Comparison of ENCODE assay signal across 9 mouse cellular contexts in genomic region chr4:121040323-121040722, GRCm38 (mm10). TPM values are rescaled to one million over a fixed set of nuclear protein-coding genes. Genes with fewer than 3 reads are reported as not detected.
DNase-seq lines count a peak whose midpoint lies in the region; ATAC-seq lines count a peak whose summit lies in the region.
"Had no signal": no experiment of that assay in that cellular context is flagged by ENCODE, and none has a peak within 500 bp of the region (broad histone marks: within the 10 kb centered on the region; RNA-seq: fewer than 3 reads in every experiment).

No protein-coding gene starts in this region.

- H3K36me3 ChIP-seq in kidney, embryonic 14.5 days (ENCODE audit: control insufficient read depth, insufficient read depth, low read length), result no peaks in the 10 kb centered on the region
- H3K36me3 ChIP-seq in forebrain, embryonic 11.5 days (ENCODE audit: control insufficient read depth, insufficient read depth, low read length), result no peaks in the 10 kb centered on the region
- H3K36me3 ChIP-seq in limb, embryonic 10.5 days, result no peaks in the 10 kb centered on the region
- H3K36me3 ChIP-seq in neural tube, embryonic 13.5 days, result 0 out of 2 replicates have a peak, but pooled peaks cover 3% of the 10 kb centered on the region

- WGBS in kidney, embryonic 14.5 days, result 64% methylated on average over 14 of the region's 14 CpGs
- WGBS in forebrain, embryonic 11.5 days, result 63% methylated on average over 14 of the region's 14 CpGs
- WGBS in limb, embryonic 10.5 days, result 58% methylated on average over 14 of the region's 14 CpGs
- 61% methylated on average over 14 of the region's 14 CpGs for WGBS in neural tube, embryonic 13.5 days

- H3K4me1 ChIP-seq in kidney, embryonic 14.5 days (ENCODE audit: control insufficient read depth, insufficient read depth, low read length), result 0 out of 2 replicates have a peak, but pooled peaks cover 7% of the 10 kb centered on the region
- peaks cover 10% of the 10 kb centered on the region for H3K4me1 ChIP-seq in forebrain, embryonic 11.5 days (replicated peaks; ENCODE audit: control insufficient read depth, insufficient read depth, low read length)
- H3K4me1 ChIP-seq in limb, embryonic 10.5 days, result peaks cover 32% of the 10 kb centered on the region
- H3K4me1 ChIP-seq in neural tube, embryonic 13.5 days (replicated peaks), result peaks cover 42% of the 10 kb centered on the region

- no peaks in the 10 kb centered on the region for H3K9me3 ChIP-seq in kidney, embryonic 14.5 days (ENCODE audit: control insufficient read depth, low read length)
- H3K9me3 ChIP-seq in forebrain, embryonic 11.5 days (ENCODE audit: control insufficient read depth, low read length), result no peaks in the 10 kb centered on the region
- no peaks in the 10 kb centered on the region for H3K9me3 ChIP-seq in limb, embryonic 10.5 days (replicated peaks)
- no peaks in the 10 kb centered on the region for H3K9me3 ChIP-seq in neural tube, embryonic 13.5 days

- no peak overlapping the region for H3K27ac ChIP-seq in kidney, embryonic 14.5 days (ENCODE audit: low read depth, low read length)
- H3K27ac ChIP-seq in forebrain, embryonic 11.5 days (ENCODE audit: low read depth, low read length), result no peak overlapping the region
- peak overlapping the region; percentile 84; the same call in 1 of the 2 replicates for H3K27ac ChIP-seq in limb, embryonic 10.5 days
- H3K27ac ChIP-seq in neural tube, embryonic 13.5 days (replicated peaks), result peak overlapping the region; percentile 88

- no peak for ATAC-seq in kidney, embryonic 14.5 days (ENCODE audit: low FRiP score, low TSS enrichment)
- ATAC-seq in forebrain, embryonic 11.5 days (replicated peaks; ENCODE audit: low FRiP score), result no peak
- 0 out of 2 replicates have a peak, but pooled peaks have one; percentile 9 for ATAC-seq in neural tube, embryonic 13.5 days (ENCODE audit: low read depth)
- no peak for ATAC-seq in inflammation-experienced regulatory T-cells, adult 6 months
- ATAC-seq: Patski had no signal

- no peak overlapping the region for H3K9ac ChIP-seq in kidney, embryonic 14.5 days (ENCODE audit: low read depth, low read length)
- peak overlapping the region; percentile 50; the same call in 1 of the 2 replicates for H3K9ac ChIP-seq in forebrain, embryonic 11.5 days (ENCODE audit: low read length)
- H3K9ac ChIP-seq in neural tube, embryonic 13.5 days, result peak overlapping the region; percentile 70

- peak overlapping the region; percentile 46 for H3K4me3 ChIP-seq in kidney, embryonic 14.5 days (ENCODE audit: low read length)
- peak overlapping the region; percentile 32; the same call in 1 of the 2 replicates for H3K4me3 ChIP-seq in forebrain, embryonic 11.5 days (ENCODE audit: low read depth, low read length)
- H3K4me3 ChIP-seq in limb, embryonic 10.5 days, result peak overlapping the region; percentile 53
- peak overlapping the region; percentile 41 for H3K4me3 ChIP-seq in neural tube, embryonic 13.5 days

- DNase-seq in kidney, postnatal 10 days, result no peak
- no peak for DNase-seq in forebrain, embryonic 11.5 days (ENCODE audit: low spot score)
- no peak for DNase-seq in limb, embryonic 10.5 days (ENCODE audit: low spot score)
- DNase-seq in retina, embryonic 14.5 days (ENCODE audit: low spot score), result no peak
- no peak for DNase-seq in frontal cortex, adult 2 months (ENCODE audit: extremely low spot score in 1 of 2, low spot score in 1 of 2)

- H3K27me3 ChIP-seq in kidney, embryonic 14.5 days (ENCODE audit: control insufficient read depth, insufficient read depth, low read length), result peaks cover 19% of the 10 kb centered on the region
- H3K27me3 ChIP-seq in forebrain, embryonic 11.5 days (ENCODE audit: control insufficient read depth, insufficient read depth, low read length), result peaks cover 18% of the 10 kb centered on the region
- H3K27me3 ChIP-seq in limb, embryonic 10.5 days (ENCODE audit: low read depth, poor library complexity, severe bottlenecking), result peaks cover 39% of the 10 kb centered on the region
- peaks cover 25% of the 10 kb centered on the region for H3K27me3 ChIP-seq in neural tube, embryonic 13.5 days

- H3K4me2 ChIP-seq in kidney, embryonic 14.5 days (replicated peaks; ENCODE audit: low read depth, low read length), result peak overlapping the region; percentile 77
- H3K4me2 ChIP-seq in forebrain, embryonic 11.5 days (ENCODE audit: low read depth, low read length, severe bottlenecking), result no peak overlapping the region
- H3K4me2 ChIP-seq in neural tube, embryonic 13.5 days, result peak overlapping the region; percentile 65

RNA-seq across cellular contexts. Expression of gene Col9a2, which starts 1.1 kb away (rescaled TPM):
- 1.7 and 3.2 TPM in 2 replicates for polyA plus RNA-seq in kidney, embryonic 14.5 days (2014; fragmentation: Nextera tagmentation; extraction: Ambion mirVana)
- polyA plus RNA-seq in forebrain, embryonic 11.5 days (2014; fragmentation: Nextera tagmentation; extraction: Ambion mirVana), result 3.4 and 3.5 TPM in 2 replicates
- polyA plus RNA-seq in limb, embryonic 10.5 days (2016; fragmentation: Nextera tagmentation; extraction: Ambion mirVana), result 1.1 and 9.1 TPM in 2 replicates
- polyA plus RNA-seq in neural tube, embryonic 13.5 days (2015; fragmentation: Nextera tagmentation; extraction: Ambion mirVana), result 17.7 and 24.4 TPM in 2 replicates
- polyA plus RNA-seq in inflammation-experienced regulatory T-cells, adult 6 months (2017; shearing (Covaris generic)), result not detected
- 5.8 and 7.2 TPM in 2 replicates for polyA plus RNA-seq in frontal cortex, adult 2 months (2012; rRNA removed)

RNA-seq across cellular contexts. Expression of gene Smap2, which starts 23.3 kb away (rescaled TPM):
- polyA plus RNA-seq in kidney, embryonic 14.5 days (2014; fragmentation: Nextera tagmentation; extraction: Ambion mirVana), result 13.5 and 20.2 TPM in 2 replicates
- 17.1 and 18.9 TPM in 2 replicates for polyA plus RNA-seq in forebrain, embryonic 11.5 days (2014; fragmentation: Nextera tagmentation; extraction: Ambion mirVana)
- 14.2 and 14.3 TPM in 2 replicates for polyA plus RNA-seq in limb, embryonic 10.5 days (2016; fragmentation: Nextera tagmentation; extraction: Ambion mirVana)
- 42.0 and 42.4 TPM in 2 replicates for polyA plus RNA-seq in neural tube, embryonic 13.5 days (2015; fragmentation: Nextera tagmentation; extraction: Ambion mirVana)
- 10 to 100 TPM; 39.3 to 42.2 (median 40.5) TPM for polyA plus RNA-seq in inflammation-experienced regulatory T-cells, adult 6 months (2017; shearing (Covaris generic))
- 96.8 and 103 TPM in 2 replicates for polyA plus RNA-seq in frontal cortex, adult 2 months (2012; rRNA removed)

RNA-seq across cellular contexts. Expression of gene Zmpste24, which starts 57.7 kb away (rescaled TPM):
- 20.6 and 28.5 TPM in 2 replicates for polyA plus RNA-seq in kidney, embryonic 14.5 days (2014; fragmentation: Nextera tagmentation; extraction: Ambion mirVana)
- 25.5 TPM in 2 replicates for polyA plus RNA-seq in forebrain, embryonic 11.5 days (2014; fragmentation: Nextera tagmentation; extraction: Ambion mirVana)
- 26.3 and 26.4 TPM in 2 replicates for polyA plus RNA-seq in limb, embryonic 10.5 days (2016; fragmentation: Nextera tagmentation; extraction: Ambion mirVana)
- 28.3 and 31.0 TPM in 2 replicates for polyA plus RNA-seq in neural tube, embryonic 13.5 days (2015; fragmentation: Nextera tagmentation; extraction: Ambion mirVana)
- 10 to 100 TPM; 38.9 to 60.1 (median 50.9) TPM for polyA plus RNA-seq in inflammation-experienced regulatory T-cells, adult 6 months (2017; shearing (Covaris generic))
- 22.1 and 22.6 TPM in 2 replicates for polyA plus RNA-seq in frontal cortex, adult 2 months (2012; rRNA removed)

Comparison
In these comparisons a context has a peak if more than half of its experiments do, and no peak if none do; other contexts are left out.
1. H3K27ac ChIP-seq: peak in limb, embryonic 10.5 days (single experiment) and neural tube, embryonic 13.5 days (single experiment); none in kidney, embryonic 14.5 days (single experiment) and forebrain, embryonic 11.5 days (single experiment).
2. Peak in every context shown above with its lines, with median percentiles within 50 percentile points of each other: H3K4me3 ChIP-seq.